Mouse (Mus musculus) heart, adult 10 weeks (tissue): ENCODE data around the gene Ttc16. TPM values are rescaled to one million over a fixed set of nuclear protein-coding genes. Genes with fewer than 3 reads are reported as not detected.

ENCODE experiments used
- polyA plus RNA-seq: library from polyadenylated mRNA; stranded (reverse); fragments of 350-450 nt; fragmentation: Illumina TruSeq; extraction: RNeasy Lipid Tissue Mini Kit (QIAGEN cat#74804); gene quantifications from one replicate; pipeline ENCODE4 v1.2.3, GENCODE M21; 2014; ENCODE audit warnings: low read depth, low replicate concordance

Ttc16 gene
- polyA plus RNA-seq: 0.24 TPM

GRCm38 (mm10) chr2:32775359-32776074 lies at the start of gene Ttc16, which contains the start of gene Ptrh1:
TSS of gene Ttc16 (minus strand) at chr2:32775633.
TSS of gene Ptrh1 (plus strand) at chr2:32775786.

GRCm38 (mm10) chr2:32784048-32784681 lies 8.7 kb upstream of the Ttc16 start, which contains the start of gene Cfap157:
TSS of gene Cfap157 (minus strand) at chr2:32784428.

GRCm38 (mm10) chr2:32757056-32757845 lies 18.2 kb downstream of the Ttc16 start, which contains the start of gene Tor2a:
TSS of gene Tor2a (plus strand) at chr2:32757234.

GRCm38 (mm10) chr2:32740916-32741272 lies 34.5 kb downstream of the Ttc16 start, which contains the start of gene 6330409D20Rik:
TSS of gene 6330409D20Rik (minus strand) at chr2:32741016.

GRCm38 (mm10) chr2:32720681-32721229 lies 54.7 kb downstream of the Ttc16 start, which contains the start of gene Sh2d3c:
TSS of gene Sh2d3c (plus strand) at chr2:32721055.

GRCm38 (mm10) chr2:32712934-32713817 lies 62.3 kb downstream of the Ttc16 start, which contains the start of gene Cdk9:
TSS of gene Cdk9 (minus strand) at chr2:32713076.

Other genes starting within 250 kb of the Ttc16 start
- gene Fam102a, start 240.3 kb downstream of the Ttc16 start, polyA plus RNA-seq: 7.4 TPM
- gene Dpm2, start 204.8 kb downstream of the Ttc16 start, polyA plus RNA-seq: 34.2 TPM
- not detected for gene Pip5kl1, start 200.8 kb downstream of the Ttc16 start, polyA plus RNA-seq
- gene 9430097D07Rik, start 199.9 kb downstream of the Ttc16 start, polyA plus RNA-seq: not detected
- gene St6galnac4, start 188.5 kb downstream of the Ttc16 start, polyA plus RNA-seq: 19.5 TPM
- 110 TPM for gene St6galnac6, start 175.9 kb downstream of the Ttc16 start, polyA plus RNA-seq
- 526 TPM for gene Ak1, start 153.9 kb downstream of the Ttc16 start, polyA plus RNA-seq
- gene Eng, start 129.0 kb downstream of the Ttc16 start, polyA plus RNA-seq: 139 TPM
- 11.2 TPM for gene Fpgs, start 71.5 kb downstream of the Ttc16 start, polyA plus RNA-seq
- 35.5 TPM for gene Cdk9, start 62.6 kb downstream of the Ttc16 start, polyA plus RNA-seq
- gene Sh2d3c, start 54.6 kb downstream of the Ttc16 start, polyA plus RNA-seq: 17.4 TPM
- gene 6330409D20Rik, start 34.6 kb downstream of the Ttc16 start, polyA plus RNA-seq: not detected
- 15.4 TPM for gene Tor2a, start 18.4 kb downstream of the Ttc16 start, polyA plus RNA-seq
- gene Ptrh1, start 153 bp upstream of the Ttc16 start, polyA plus RNA-seq: 3.7 TPM
- gene Cfap157, start 8.8 kb upstream of the Ttc16 start, polyA plus RNA-seq: not detected
- 10.0 TPM for gene Stxbp1, start 71.6 kb upstream of the Ttc16 start, polyA plus RNA-seq
- 18.2 TPM for gene Fam129b, start 100.5 kb upstream of the Ttc16 start, polyA plus RNA-seq
- 349 TPM for gene Rpl12, start 185.9 kb upstream of the Ttc16 start, polyA plus RNA-seq
- gene Lrsam1, start 186.0 kb upstream of the Ttc16 start, polyA plus RNA-seq: 15.1 TPM
- 16.6 TPM for gene Slc2a8, start 206.4 kb upstream of the Ttc16 start, polyA plus RNA-seq